Mouse (Mus musculus): ENCODE data around the gene Map4. TPM values are rescaled to one million over a fixed set of nuclear protein-coding genes. Genes with fewer than 3 reads are reported as not detected.

The Map4 gene
- polyA plus RNA-seq, 1 experiment from 2014 or later: 25.4 TPM

GRCm38 (mm10) chr9:109899774-109900173 lies 31.5 kb upstream of the Map4 start:
- Histone ChIP-seq H3K4me2 (replicated peaks; ENCODE audit: low read depth) (no peak overlapping the region), H3K36me3 (ENCODE audit: control insufficient read depth, insufficient read depth, low read length) (no peaks in the 10 kb centered on the region), H3K27me3 (ENCODE audit: control insufficient read depth, insufficient read depth, low read length) (no peaks in the 10 kb centered on the region), H3K9ac (ENCODE audit: low read length) (no peak overlapping the region), H3K9me3 (ENCODE audit: control insufficient read depth, low read length) (no peaks in the 10 kb centered on the region), H3K4me1 (replicated peaks; ENCODE audit: control insufficient read depth, insufficient read depth) (no peaks in the 10 kb centered on the region), H3K4me3 (ENCODE audit: low read depth, low read length) (no peak overlapping the region), H3K27ac (replicated peaks) (peak overlapping the region; percentile 49; the same call in 1 of the 2 replicates)
- ATAC-seq (ENCODE audit: low FRiP score, low TSS enrichment) (no peak), DNase-seq (ENCODE audit: low spot score) (no peak)
- WGBS: 47% methylated on average over 8 of the region's 8 CpGs
- TF ChIP-seq EP300 (optimal IDR thresholded peaks at IDR 0.05): no peak
- TF ChIP-seq CTCF (IDR thresholded peaks at IDR 0.05; ENCODE audit: low read depth): no peak

- DNase-seq (ENCODE audit: low spot score): no peak
- H3K9ac ChIP-seq (ENCODE audit: low read length): no peak overlapping the region
- H3K27ac ChIP-seq (replicated peaks): no peak overlapping the region
- no peak overlapping the region for H3K4me3 ChIP-seq (ENCODE audit: low read depth, low read length)
- 78% methylated on average over 3 of the region's 3 CpGs for WGBS
- no peaks in the 10 kb centered on the region for H3K4me1 ChIP-seq (replicated peaks; ENCODE audit: control insufficient read depth, insufficient read depth)
- no peaks in the 10 kb centered on the region for H3K36me3 ChIP-seq (ENCODE audit: control insufficient read depth, insufficient read depth, low read length)
- no peak overlapping the region for H3K4me2 ChIP-seq (replicated peaks; ENCODE audit: low read depth)
- no peaks in the 10 kb centered on the region for H3K27me3 ChIP-seq (ENCODE audit: control insufficient read depth, insufficient read depth, low read length)
- TF ChIP-seq CTCF (IDR thresholded peaks at IDR 0.05; ENCODE audit: low read depth) (no peak), EP300 (optimal IDR thresholded peaks at IDR 0.05) (no peak)
- H3K9me3 ChIP-seq (ENCODE audit: control insufficient read depth, low read length): no peaks in the 10 kb centered on the region
- ATAC-seq (ENCODE audit: low FRiP score, low TSS enrichment): no peak
These were observed 30.7 kb upstream of the Map4 start for GRCm38 (mm10) chr9:109900604-109901003.

GRCm38 (mm10) chr9:109902246-109902645 lies 29.0 kb upstream of the Map4 start:
- no peak overlapping the region; the same call in 1 of the 2 replicates for H3K27ac ChIP-seq (replicated peaks)
- no peak overlapping the region for H3K4me3 ChIP-seq (ENCODE audit: low read depth, low read length)
- no peaks in the 10 kb centered on the region for H3K4me1 ChIP-seq (replicated peaks; ENCODE audit: control insufficient read depth, insufficient read depth)
- no peaks in the 10 kb centered on the region for H3K36me3 ChIP-seq (ENCODE audit: control insufficient read depth, insufficient read depth, low read length)
- no peak overlapping the region for H3K4me2 ChIP-seq (replicated peaks; ENCODE audit: low read depth)
- H3K9me3 ChIP-seq (ENCODE audit: control insufficient read depth, low read length): no peaks in the 10 kb centered on the region
- ATAC-seq (ENCODE audit: low FRiP score, low TSS enrichment) (no peak), DNase-seq (ENCODE audit: low spot score) (no peak)
- H3K27me3 ChIP-seq (ENCODE audit: control insufficient read depth, insufficient read depth, low read length): no peaks in the 10 kb centered on the region
- H3K9ac ChIP-seq (ENCODE audit: low read length): no peak overlapping the region
- TF ChIP-seq CTCF (IDR thresholded peaks at IDR 0.05; ENCODE audit: low read depth): no peak
- no peak for TF ChIP-seq EP300 (optimal IDR thresholded peaks at IDR 0.05)
- WGBS: 55% methylated on average over 4 of the region's 4 CpGs

GRCm38 (mm10) chr9:109902740-109903139 lies 28.5 kb upstream of the Map4 start:
- 48% methylated on average over 5 of the region's 5 CpGs for WGBS
- no peak for ATAC-seq (ENCODE audit: low FRiP score, low TSS enrichment)

GRCm38 (mm10) chr9:109907300-109907699 lies 24.0 kb upstream of the Map4 start:
- no peaks in the 10 kb centered on the region for H3K27me3 ChIP-seq (ENCODE audit: control insufficient read depth, insufficient read depth, low read length)
- H3K27ac ChIP-seq (replicated peaks): no peak overlapping the region
- no peaks in the 10 kb centered on the region for H3K36me3 ChIP-seq (ENCODE audit: control insufficient read depth, insufficient read depth, low read length)
- H3K4me2 ChIP-seq (replicated peaks; ENCODE audit: low read depth): no peak overlapping the region
- peak; percentile 47 for DNase-seq (ENCODE audit: low spot score)
- H3K9ac ChIP-seq (ENCODE audit: low read length): no peak overlapping the region
- ATAC-seq (ENCODE audit: low FRiP score, low TSS enrichment): peak; percentile 84
- TF ChIP-seq EP300 (optimal IDR thresholded peaks at IDR 0.05): no peak
- TF ChIP-seq CTCF (IDR thresholded peaks at IDR 0.05; ENCODE audit: low read depth): no peak
- no peak overlapping the region for H3K4me3 ChIP-seq (ENCODE audit: low read depth, low read length)
- 32% methylated on average over 8 of the region's 8 CpGs for WGBS
- no peaks in the 10 kb centered on the region for H3K4me1 ChIP-seq (replicated peaks; ENCODE audit: control insufficient read depth, insufficient read depth)
- H3K9me3 ChIP-seq (ENCODE audit: control insufficient read depth, low read length): no peaks in the 10 kb centered on the region

More at GRCm38 (mm10) chr9:109902740-109903139, 28.5 kb upstream of the Map4 start:
- no peak overlapping the region for H3K4me2 ChIP-seq (replicated peaks; ENCODE audit: low read depth)
- DNase-seq (ENCODE audit: low spot score): no peak
- no peak overlapping the region for H3K9ac ChIP-seq (ENCODE audit: low read length)
- no peak for TF ChIP-seq EP300 (optimal IDR thresholded peaks at IDR 0.05)
- TF ChIP-seq CTCF (IDR thresholded peaks at IDR 0.05; ENCODE audit: low read depth): no peak
- H3K9me3 ChIP-seq (ENCODE audit: control insufficient read depth, low read length): no peaks in the 10 kb centered on the region
- no peaks in the 10 kb centered on the region for H3K27me3 ChIP-seq (ENCODE audit: control insufficient read depth, insufficient read depth, low read length)
- H3K36me3 ChIP-seq (ENCODE audit: control insufficient read depth, insufficient read depth, low read length): no peaks in the 10 kb centered on the region
- no peaks in the 10 kb centered on the region for H3K4me1 ChIP-seq (replicated peaks; ENCODE audit: control insufficient read depth, insufficient read depth)
- no peak overlapping the region for H3K4me3 ChIP-seq (ENCODE audit: low read depth, low read length)
- H3K27ac ChIP-seq (replicated peaks): no peak overlapping the region; the same call in 1 of the 2 replicates

- Histone ChIP-seq H3K36me3 (ENCODE audit: control insufficient read depth, insufficient read depth, low read length) (no peaks in the 10 kb centered on the region), H3K27me3 (ENCODE audit: control insufficient read depth, insufficient read depth, low read length) (no peaks in the 10 kb centered on the region), H3K4me2 (replicated peaks; ENCODE audit: low read depth) (no peak overlapping the region), H3K4me3 (ENCODE audit: low read depth, low read length) (no peak overlapping the region), H3K9ac (ENCODE audit: low read length) (no peak overlapping the region), H3K9me3 (ENCODE audit: control insufficient read depth, low read length) (no peaks in the 10 kb centered on the region), H3K4me1 (replicated peaks; ENCODE audit: control insufficient read depth, insufficient read depth) (no peaks in the 10 kb centered on the region), H3K27ac (replicated peaks) (no peak overlapping the region)
- no peak for DNase-seq (ENCODE audit: low spot score)
- ATAC-seq (ENCODE audit: low FRiP score, low TSS enrichment): peak; percentile 71
- TF ChIP-seq EP300 (optimal IDR thresholded peaks at IDR 0.05): no peak
- no peak for TF ChIP-seq CTCF (IDR thresholded peaks at IDR 0.05; ENCODE audit: low read depth)
- WGBS: 61% methylated on average over 6 of the region's 6 CpGs
These were observed 23.3 kb upstream of the Map4 start for GRCm38 (mm10) chr9:109907774-109908465.

Measured in stomach, postnatal 0 days (tissue).